Mouse (Mus musculus) heart, adult 10 weeks (tissue): ENCODE results near the gene Sugt1. TPM values are rescaled to one million over a fixed set of nuclear protein-coding genes. Genes with fewer than 3 reads are reported as not detected.

Source experiments
- polyA plus RNA-seq: library from polyadenylated mRNA; stranded (reverse); fragments of 350-450 nt; fragmentation: Illumina TruSeq; extraction: RNeasy Lipid Tissue Mini Kit (QIAGEN cat#74804); gene quantifications from one replicate; pipeline ENCODE4 v1.2.3, GENCODE M21; 2014; ENCODE audit warnings: low read depth, low replicate concordance

Sugt1 gene
- polyA plus RNA-seq: 73.1 TPM

DNA sequence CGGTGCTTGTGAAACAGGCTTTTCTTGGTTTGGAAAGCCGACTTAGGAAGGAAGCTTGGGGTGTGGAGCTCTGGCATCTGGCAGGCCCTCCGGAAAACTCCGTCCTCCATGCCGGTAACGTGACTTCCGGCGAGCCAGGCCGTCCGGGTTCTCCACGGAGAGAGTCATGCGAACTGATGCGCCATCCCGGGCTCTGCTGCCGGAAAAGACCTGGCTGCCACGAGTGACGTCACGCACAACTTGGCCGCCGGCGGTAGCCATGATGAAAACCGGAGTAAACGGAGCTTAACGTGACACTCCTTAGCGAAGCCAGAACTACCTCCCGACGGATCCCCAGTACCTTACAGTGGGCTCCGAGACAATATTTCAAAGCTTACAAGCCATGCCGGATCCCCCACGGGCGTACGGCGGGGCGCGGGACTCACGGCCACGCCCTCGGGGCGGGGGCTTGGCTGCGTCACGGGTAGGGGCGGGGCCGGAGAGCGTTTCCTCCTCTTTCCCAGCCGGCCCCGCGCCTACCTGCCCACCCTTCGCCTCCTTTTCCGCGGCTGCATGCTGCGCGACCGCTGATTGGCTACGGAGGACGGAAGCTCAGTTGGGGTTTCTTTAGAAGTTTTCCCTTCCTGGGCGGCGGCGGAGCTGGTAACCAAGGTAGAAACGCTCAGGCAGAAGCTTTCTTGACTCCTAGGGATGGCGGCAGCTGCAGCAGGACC lies at the start of gene Sugt1:
Sugt1 (plus strand) TSS at position 553 of the 713 bp plus-strand sequence.

DNA sequence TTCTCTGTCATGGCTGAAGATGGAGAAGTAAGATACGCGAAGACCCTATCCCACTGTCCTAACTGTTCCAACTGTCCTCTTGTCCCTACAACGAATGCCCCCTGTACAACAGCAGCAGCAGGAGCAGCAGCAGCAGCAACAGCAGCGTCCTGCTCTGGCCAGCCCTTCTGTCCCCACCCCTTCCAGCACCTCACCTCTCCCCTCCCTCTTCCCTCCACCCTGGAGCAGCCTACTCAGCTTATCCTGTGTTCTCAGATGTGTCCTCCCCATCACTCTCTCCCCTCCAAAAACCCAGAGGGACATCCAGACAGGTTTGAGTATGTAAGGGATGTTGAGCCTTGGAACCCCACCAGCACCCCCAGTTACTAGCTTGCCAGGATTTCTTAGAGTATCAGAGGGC lies 74.5 kb downstream of the Sugt1 start, which contains the start of gene Cnmd:
Cnmd (minus strand) TSS at position 170 of the 400 bp plus-strand sequence.

Other genes with a start within 250 kb of the Sugt1 start
- 12.9 TPM for gene Naa16, start 196.9 kb upstream of the Sugt1 start, polyA plus RNA-seq
- 18.3 TPM for gene Mtrf1, start 189.9 kb upstream of the Sugt1 start, polyA plus RNA-seq
- gene Kbtbd7, start 161.2 kb upstream of the Sugt1 start, polyA plus RNA-seq: 7.4 TPM
- not detected for gene Kbtbd6, start 135.9 kb upstream of the Sugt1 start, polyA plus RNA-seq
- gene Elf1, start 106.5 kb upstream of the Sugt1 start, polyA plus RNA-seq: 15.6 TPM
- 22.1 TPM for gene Wbp4, start 106.2 kb upstream of the Sugt1 start, polyA plus RNA-seq
- 0.58 TPM for gene Cnmd, start 74.5 kb downstream of the Sugt1 start, polyA plus RNA-seq
- gene Pcdh8, start 183.6 kb downstream of the Sugt1 start, polyA plus RNA-seq: not detected